In genomic region chr19:43614341-43615073, GRCm38 (mm10) we compare ENCODE assay signal across 8 mouse cellular contexts. TPM values are rescaled to one million over a fixed set of nuclear protein-coding genes. Genes with fewer than 3 reads are reported as not detected.
DNase-seq lines count a peak whose midpoint lies in the region; ATAC-seq and TF ChIP-seq lines count a peak whose summit lies in the region.

No protein-coding gene starts in this region.

- peak overlapping the region; percentile 53 for H3K4me3 ChIP-seq in testis, adult 2 months (ENCODE audit: control insufficient read depth, low read depth, low read length)
- peak overlapping the region; percentile 48 for H3K4me3 ChIP-seq in forebrain, embryonic 13.5 days
- H3K4me3 ChIP-seq in limb, embryonic 13.5 days, result peak overlapping the region; percentile 34

- no peak for TF ChIP-seq CTCF in testis, adult 2 months (IDR thresholded peaks at IDR 0.05; ENCODE audit: control insufficient read depth, insufficient read depth, insufficient replicate concordance, low read depth, low read length)

- whole genome bisulfite sequencing in forebrain, embryonic 13.5 days, result under 1% methylated on average over 92 of the region's 92 CpGs
- under 1% methylated on average over 92 of the region's 92 CpGs for WGBS in limb, embryonic 13.5 days

- no peak; the same call in 1 of the 2 replicates for ATAC-seq in forebrain, embryonic 13.5 days
- no peak for ATAC-seq in limb, embryonic 13.5 days (ENCODE audit: low FRiP score, low read depth)
- ATAC-seq in erythroid progenitor cell, adult 5-6 weeks (replicated peaks; ENCODE audit: low FRiP score, poor library complexity, severe bottlenecking), result no peak

- TF ChIP-seq POLR2A in testis, adult 2 months (IDR thresholded peaks at IDR 0.05; ENCODE audit: control insufficient read depth, low read depth, low read length), result no peak

- peaks cover 28% of the 10 kb centered on the region for H3K4me1 ChIP-seq in testis, adult 2 months (ENCODE audit: control insufficient read depth, insufficient read depth, low read length)
- peaks cover 61% of the 10 kb centered on the region for H3K4me1 ChIP-seq in forebrain, embryonic 13.5 days
- peaks cover 35% of the 10 kb centered on the region for H3K4me1 ChIP-seq in limb, embryonic 13.5 days

- no peak for DNase-seq in testis, postnatal 10 days (ENCODE audit: low spot score)
- DNase-seq in retina, postnatal 1 day, result peak; percentile 63
- no peak for DNase-seq in ovary, postnatal 10 days (ENCODE audit: low spot score)
- DNase-seq in cerebellum, postnatal 4 days (ENCODE audit: low spot score in 2 of 2), result no peak

- H3K4me2 ChIP-seq in forebrain, embryonic 13.5 days, result peak overlapping the region; percentile 75
- H3K4me2 ChIP-seq in limb, embryonic 13.5 days (replicated peaks), result peak overlapping the region; percentile 59

- no peaks in the 10 kb centered on the region for H3K9me3 ChIP-seq in forebrain, embryonic 13.5 days (replicated peaks)
- H3K9me3 ChIP-seq in limb, embryonic 13.5 days, result no peaks in the 10 kb centered on the region

- H3K9ac ChIP-seq in forebrain, embryonic 13.5 days, result peak overlapping the region; percentile 74
- no peak overlapping the region for H3K9ac ChIP-seq in limb, embryonic 13.5 days

- no peak overlapping the region for H3K27ac ChIP-seq in testis, adult 2 months (ENCODE audit: control insufficient read depth, insufficient read depth, low read depth, low read length)
- peak overlapping the region; percentile 85 for H3K27ac ChIP-seq in forebrain, embryonic 13.5 days
- H3K27ac ChIP-seq in limb, embryonic 13.5 days, result no peak overlapping the region

- H3K27me3 ChIP-seq in testis, adult 2 months (ENCODE audit: control insufficient read depth, insufficient read depth, low read length), result peaks cover 20% of the 10 kb centered on the region
- peaks cover 79% of the 10 kb centered on the region for H3K27me3 ChIP-seq in forebrain, embryonic 13.5 days
- H3K27me3 ChIP-seq in limb, embryonic 13.5 days, result peaks cover 100% of the 10 kb centered on the region

- H3K36me3 ChIP-seq in testis, adult 2 months (ENCODE audit: control insufficient read depth, insufficient read depth, low read length), result no peaks in the 10 kb centered on the region
- H3K36me3 ChIP-seq in forebrain, embryonic 13.5 days (ENCODE audit: poor library complexity, severe bottlenecking), result no peaks in the 10 kb centered on the region
- H3K36me3 ChIP-seq in limb, embryonic 13.5 days, result no peaks in the 10 kb centered on the region

RNA-seq across cellular contexts. Expression of gene Nkx2-3, which starts 2.4 kb away (rescaled TPM):
- 0.06 TPM in 1 of 2 replicates, not detected in the other for polyA plus RNA-seq in testis, adult 2 months (2012; rRNA removed)
- 4.8 and 5.2 TPM in 2 replicates for polyA plus RNA-seq in forebrain, embryonic 13.5 days (2015; fragmentation: Nextera tagmentation; extraction: Ambion mirVana)
- polyA plus RNA-seq in limb, embryonic 13.5 days (2015; fragmentation: Nextera tagmentation; extraction: Ambion mirVana), result not detected in 2 replicates
- total RNA-seq in erythroid progenitor cell, adult 5-6 weeks (2015; ENCODE audit: low replicate concordance), result 1.3 TPM in 1 of 2 replicates, not detected in the other
- not detected in 2 replicates for total RNA-seq in erythroid progenitor cell, adult 5-6 weeks (2017; ENCODE audit: low replicate concordance)
